Mouse (Mus musculus): ENCODE measurements at regions not wholly inside any gene's neighbourhood (a gene's known extent, or its start where the extent isn't known, plus 50 kb on each side); places are given as distances from the start of the nearest gene placed in this dataset.

- no peak for TF ChIP-seq POLR2A (IDR thresholded peaks at IDR 0.05; ENCODE audit: low read depth, low read length)
- no peak for TF ChIP-seq CTCF (IDR thresholded peaks at IDR 0.05; ENCODE audit: extremely low read depth, insufficient read depth, insufficient read length, insufficient replicate concordance)
Measured at GRCm38 (mm10) chr7:68478044-68478443, 204.4 kb downstream of the Fam169b start.
